Mouse (Mus musculus) small intestine, adult 2 months (tissue): ENCODE results near the gene Gmppb.

Experiments
- CTCF ChIP-seq: fragments of 200-500 bp; IDR thresholded peaks from 2 replicates; pipeline ENCODE4 v1.5.1; 2012; ENCODE audit warnings: low read depth, mild to moderate bottlenecking, control low read depth, inconsistent platforms, low read length, moderate library complexity, mixed read lengths; ENCODE audit not compliant: insufficient replicate concordance, insufficient read length; ENCODE audit errors: extremely low read depth
- POLR2A ChIP-seq: fragments of 200-500 bp; IDR thresholded peaks from 2 replicates; pipeline ENCODE4 v1.6.1; 2012; ENCODE audit warnings: low read depth, mild to moderate bottlenecking, control low read depth, inconsistent platforms, low read length, moderate library complexity

DNA sequence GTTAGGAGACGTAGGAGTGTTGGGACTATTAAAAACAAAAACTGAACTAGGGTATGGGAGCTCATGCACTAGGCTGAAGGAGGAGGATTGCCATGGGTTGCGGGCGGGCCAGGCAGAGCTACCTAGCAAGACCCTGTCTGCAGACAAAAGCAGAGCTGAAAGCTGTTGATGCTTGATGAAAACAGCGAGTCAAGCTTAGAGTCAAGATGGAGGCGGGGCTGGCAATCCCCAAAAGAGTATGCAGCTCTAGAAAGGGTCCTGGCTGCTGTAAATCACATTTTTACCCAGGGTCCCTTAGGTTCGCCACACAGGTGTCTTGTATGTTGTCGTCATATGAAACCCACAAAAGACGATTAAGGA, 45.5 kb upstream of the Gmppb start:
- TF ChIP-seq CTCF (no peak), POLR2A (no peak)
